Mouse (Mus musculus): ENCODE results near the gene Scgb1a1. TPM values are rescaled to one million over a fixed set of nuclear protein-coding genes. Genes with fewer than 3 reads are reported as not detected.
A peak's percentile ranks its signal among the peaks of the same experiment; 100 is the strongest.

Scgb1a1 gene
- polyA plus RNA-seq, 1 experiment from 2014 or later = not detected

DNA sequence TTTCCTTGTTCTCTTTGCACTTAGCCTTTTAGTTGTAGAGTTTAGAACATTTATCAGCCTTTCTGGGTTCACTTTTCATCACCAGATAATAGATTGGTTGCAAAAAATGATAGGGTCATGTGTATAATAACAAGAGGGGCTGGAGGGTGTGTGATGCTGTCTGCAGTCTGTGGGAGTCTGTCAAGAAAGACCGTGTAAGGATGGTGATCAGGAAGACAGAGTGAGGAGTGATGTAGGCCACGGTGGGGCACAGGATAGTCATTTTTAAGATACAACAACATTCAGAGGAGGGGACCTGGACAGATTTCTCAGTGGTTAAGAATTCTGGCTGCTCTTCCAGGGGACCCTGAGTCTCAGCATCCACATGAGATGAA is 15.6 kb downstream of the Scgb1a1 start:
- DNase-seq (ENCODE audit: low spot score) = no peak
- 51% methylated on average over 2 of the region's 2 CpGs for WGBS
- Histone ChIP-seq H3K9me3 (no peaks in the 10 kb centered on the region), H3K36me3 (no peaks in the 10 kb centered on the region), H3K4me3 (no peak overlapping the region), H3K27ac (peak overlapping the region; percentile 43; the same call in 1 of the 2 replicates), H3K4me1 (peaks cover 36% of the 10 kb centered on the region), H3K27me3 (ENCODE audit: insufficient read depth, poor library complexity, severe bottlenecking) (no peaks in the 10 kb centered on the region)

DNA sequence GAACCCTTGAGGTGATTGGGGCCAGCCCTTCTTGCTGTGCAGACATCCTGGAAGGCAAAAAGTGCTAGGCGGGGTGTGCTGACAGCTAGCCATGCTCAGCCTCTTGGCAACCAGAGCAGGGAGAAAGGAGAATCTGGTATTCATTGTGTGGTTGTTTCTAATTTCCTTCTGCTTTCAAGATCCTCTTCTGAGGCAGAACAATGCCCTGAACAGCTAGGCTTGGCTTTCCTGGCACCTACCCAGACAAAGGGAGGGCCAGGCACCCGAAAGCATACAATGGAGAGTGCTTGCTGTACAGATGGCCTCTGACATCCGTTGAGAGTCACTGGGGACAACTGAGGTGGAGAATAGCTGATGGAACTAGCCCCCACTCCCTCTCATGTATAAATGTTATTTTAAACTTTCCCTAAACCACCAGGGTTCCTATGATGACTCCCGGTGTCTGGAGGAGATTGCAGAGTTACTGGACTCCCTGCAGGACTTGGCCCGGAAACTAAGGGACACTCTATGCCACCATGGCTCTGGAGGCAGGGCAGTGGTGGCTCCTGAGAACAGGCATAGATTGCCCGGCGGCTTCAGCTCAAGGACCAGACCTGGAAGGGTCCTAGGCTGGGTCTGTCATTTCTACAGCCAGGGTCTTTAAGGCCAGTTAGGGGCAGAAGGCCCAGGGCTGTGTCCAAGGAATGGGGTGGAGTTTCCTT is 16.2 kb downstream of the Scgb1a1 start:
- H3K36me3 ChIP-seq = no peaks in the 10 kb centered on the region
- no peak for DNase-seq (ENCODE audit: low spot score)
- no peak overlapping the region for H3K4me3 ChIP-seq
- peak overlapping the region; percentile 43 for H3K27ac ChIP-seq
- WGBS = 60% methylated on average over 7 of the region's 7 CpGs
- H3K9me3 ChIP-seq = no peaks in the 10 kb centered on the region
- peaks cover 36% of the 10 kb centered on the region for H3K4me1 ChIP-seq
- H3K27me3 ChIP-seq (ENCODE audit: insufficient read depth, poor library complexity, severe bottlenecking) = no peaks in the 10 kb centered on the region

DNA sequence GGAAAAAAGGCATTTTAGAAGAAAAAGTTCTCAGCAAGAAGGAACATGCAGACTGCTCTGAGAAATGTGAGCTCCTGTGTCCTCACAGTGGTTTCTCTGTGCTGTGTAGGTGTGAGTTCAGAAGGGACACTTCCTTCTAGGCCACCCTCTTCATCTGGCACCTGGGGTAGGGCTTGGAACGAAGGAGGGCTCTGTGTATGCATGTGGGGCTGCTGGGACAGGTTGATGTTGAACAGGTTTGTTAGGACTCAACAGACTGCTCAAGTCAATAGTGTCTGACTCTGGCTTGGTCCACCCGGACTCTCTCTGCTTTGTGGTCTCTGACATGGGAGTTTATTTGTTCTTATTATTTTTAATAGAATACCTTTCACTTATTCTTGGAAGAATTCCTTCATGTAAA is 17.4 kb downstream of the Scgb1a1 start:
- Histone ChIP-seq H3K4me1 (peaks cover 36% of the 10 kb centered on the region), H3K4me3 (no peak overlapping the region), H3K36me3 (no peaks in the 10 kb centered on the region), H3K27ac (no peak overlapping the region), H3K27me3 (ENCODE audit: insufficient read depth, poor library complexity, severe bottlenecking) (no peaks in the 10 kb centered on the region), H3K9me3 (no peaks in the 10 kb centered on the region)
- 71% methylated on average over 2 of the region's 2 CpGs for WGBS
- no peak for DNase-seq (ENCODE audit: low spot score)

DNA sequence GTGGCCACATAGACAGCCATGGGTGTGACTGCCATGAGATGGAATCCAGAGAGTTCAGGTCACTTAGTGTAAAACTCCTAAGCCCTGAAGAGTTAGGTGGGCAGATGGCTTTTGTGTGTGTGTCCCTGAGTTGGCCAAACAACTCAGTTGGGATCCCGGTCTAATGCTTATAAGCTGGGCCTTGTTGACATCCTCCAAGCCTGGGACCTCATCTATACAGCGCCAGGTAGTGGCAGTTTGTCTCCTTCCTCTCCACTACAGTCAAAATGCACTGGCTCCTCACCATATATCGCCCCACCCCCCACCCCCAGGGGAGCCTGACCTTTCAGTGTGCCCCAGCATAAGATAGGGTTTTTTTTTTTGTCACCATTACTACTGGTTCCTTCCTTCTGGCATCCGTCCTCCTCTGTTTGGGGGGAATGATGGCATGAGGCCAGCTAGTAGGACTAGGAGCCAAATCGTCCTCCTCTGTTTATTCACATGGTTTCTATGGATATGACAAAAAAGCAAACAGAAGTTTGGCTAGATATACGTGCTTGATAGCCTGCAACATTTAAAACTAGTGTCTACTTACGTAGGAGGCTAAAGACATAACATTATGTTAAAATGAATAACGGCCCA is 18.0 kb downstream of the Scgb1a1 start:
- no peaks in the 10 kb centered on the region for H3K27me3 ChIP-seq (ENCODE audit: insufficient read depth, poor library complexity, severe bottlenecking)
- no peak for DNase-seq (ENCODE audit: low spot score)
- 70% methylated on average over 8 of the region's 8 CpGs for WGBS
- no peak overlapping the region for H3K27ac ChIP-seq
- no peaks in the 10 kb centered on the region for H3K36me3 ChIP-seq
- H3K9me3 ChIP-seq = no peaks in the 10 kb centered on the region
- peaks cover 36% of the 10 kb centered on the region for H3K4me1 ChIP-seq
- H3K4me3 ChIP-seq = no peak overlapping the region

DNA sequence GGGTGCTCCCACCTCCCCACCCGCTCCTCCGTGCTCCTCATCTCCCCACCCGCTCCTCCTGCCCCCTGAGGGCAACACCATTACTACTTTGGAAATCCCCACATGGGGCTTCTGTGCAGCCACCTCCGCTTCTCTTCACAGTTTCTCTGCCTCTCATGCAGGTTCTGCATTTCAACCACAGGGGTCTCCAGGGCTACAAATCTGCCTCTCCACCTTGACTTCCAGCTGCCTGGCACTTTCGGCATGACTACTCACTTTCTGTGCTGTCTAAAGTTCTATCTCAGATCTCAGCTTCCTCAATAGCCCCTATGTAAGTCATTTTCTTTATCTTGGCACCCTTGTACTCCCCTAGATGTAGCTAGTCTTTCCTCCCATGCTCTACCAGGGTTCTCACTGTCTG is 20.5 kb downstream of the Scgb1a1 start:
- H3K4me1 ChIP-seq = peaks cover 23% of the 10 kb centered on the region

DNA sequence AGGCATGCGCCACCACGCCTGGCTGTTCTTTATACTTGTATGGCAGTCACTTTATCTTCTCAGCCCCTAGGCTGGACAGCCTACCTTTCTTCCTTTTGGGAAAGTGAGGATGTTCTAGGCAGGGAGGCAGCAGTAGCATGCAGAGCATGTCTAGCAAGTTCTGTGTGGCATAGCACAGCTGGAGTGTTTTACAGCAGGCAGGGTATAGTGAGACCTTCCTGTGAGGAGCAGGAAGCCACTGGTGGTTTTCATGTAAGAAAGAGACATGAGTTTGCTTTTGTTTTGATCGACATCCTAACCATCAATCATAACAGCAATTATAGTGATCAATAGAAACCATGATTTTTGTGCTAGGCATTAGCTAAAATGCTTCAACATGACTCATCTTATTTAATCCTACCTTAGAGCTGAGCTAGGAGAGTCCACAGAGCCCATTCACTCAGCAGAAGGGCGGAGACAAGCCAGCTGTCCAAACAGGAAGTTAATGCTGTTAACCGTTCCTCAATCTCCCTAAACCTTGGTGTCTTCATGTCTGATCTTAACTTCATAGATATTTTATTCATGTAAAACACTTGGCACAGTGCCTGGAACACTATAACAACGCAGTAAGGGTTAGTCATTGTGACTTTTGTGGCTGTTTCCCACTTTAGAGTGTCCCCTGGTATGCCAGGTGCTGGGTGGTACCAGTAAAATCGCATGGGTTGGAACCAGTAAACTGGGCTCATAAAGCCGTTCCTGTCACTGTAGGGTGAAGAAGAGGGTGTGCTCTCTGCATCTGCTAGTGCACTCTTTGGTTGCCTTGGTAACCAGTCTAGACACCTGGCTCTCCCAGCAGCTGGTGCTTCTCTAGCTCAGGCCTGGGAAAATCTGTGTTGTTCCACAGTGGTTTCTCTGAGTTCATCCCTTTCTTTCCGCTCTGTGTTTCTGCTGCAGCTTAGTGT is 21.9 kb downstream of the Scgb1a1 start:
- Histone ChIP-seq H3K9me3 (no peaks in the 10 kb centered on the region), H3K27ac (no peak overlapping the region), H3K27me3 (ENCODE audit: insufficient read depth, poor library complexity, severe bottlenecking) (no peaks in the 10 kb centered on the region), H3K4me3 (no peak overlapping the region), H3K36me3 (no peaks in the 10 kb centered on the region), H3K4me1 (peaks cover 18% of the 10 kb centered on the region)
- DNase-seq (ENCODE audit: low spot score) = no peak
- WGBS = 63% methylated on average over 9 of the region's 9 CpGs

More for the DNA sequence above, 20.5 kb downstream of the Scgb1a1 start:
- Histone ChIP-seq H3K36me3 (no peaks in the 10 kb centered on the region), H3K9me3 (no peaks in the 10 kb centered on the region), H3K4me3 (no peak overlapping the region), H3K27me3 (ENCODE audit: insufficient read depth, poor library complexity, severe bottlenecking) (no peaks in the 10 kb centered on the region), H3K27ac (no peak overlapping the region)
- DNase-seq (ENCODE audit: low spot score) = no peak
- WGBS = 70% methylated on average over 5 of the region's 5 CpGs

DNA sequence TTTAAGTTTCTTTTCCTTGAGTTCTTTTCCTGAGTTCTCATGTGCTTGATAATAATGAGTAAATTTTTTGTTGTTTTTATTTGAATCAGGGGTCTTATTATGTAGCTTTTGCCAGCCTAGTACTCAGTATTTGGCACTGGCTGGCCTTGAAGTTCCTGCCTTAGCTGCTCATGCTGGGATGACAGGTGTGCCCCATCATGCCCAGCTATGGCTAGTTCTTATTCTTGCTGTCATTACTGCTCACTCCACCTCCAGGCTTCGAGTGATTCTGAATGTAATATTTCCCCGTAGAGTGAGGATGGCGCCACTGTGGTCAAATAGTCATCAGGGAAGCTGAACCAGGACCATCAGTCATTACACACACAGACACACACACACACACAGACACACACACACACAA is 23.9 kb downstream of the Scgb1a1 start:
- Histone ChIP-seq H3K9me3 (no peaks in the 10 kb centered on the region), H3K36me3 (no peaks in the 10 kb centered on the region), H3K27me3 (ENCODE audit: insufficient read depth, poor library complexity, severe bottlenecking) (no peaks in the 10 kb centered on the region), H3K27ac (no peak overlapping the region), H3K4me3 (no peak overlapping the region), H3K4me1 (peaks cover 6% of the 10 kb centered on the region; the same call in 1 of the 2 replicates)
- WGBS = 86% methylated on average over 3 of the region's 3 CpGs
- no peak for DNase-seq (ENCODE audit: low spot score)

DNA sequence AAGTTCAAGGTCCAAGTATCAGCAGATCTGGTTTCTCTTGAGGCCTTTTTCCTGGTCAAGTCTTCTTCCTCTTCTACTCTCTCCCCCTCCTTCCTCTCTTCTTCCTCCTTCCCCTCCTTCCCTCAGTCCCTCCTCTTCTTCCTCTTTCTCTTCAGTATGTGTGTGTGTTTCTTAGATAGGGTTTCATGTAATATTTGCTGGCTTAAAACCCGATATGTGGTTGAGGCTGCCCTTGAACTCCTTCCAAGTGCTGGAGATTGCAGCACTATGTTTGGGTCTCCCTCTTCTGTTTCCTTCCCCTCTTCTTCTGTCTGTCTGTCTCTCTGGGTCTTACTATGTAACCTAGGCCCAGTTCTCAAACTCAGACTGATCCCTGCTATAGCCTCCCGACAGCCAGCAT is 24.9 kb downstream of the Scgb1a1 start:
- no peak for DNase-seq (ENCODE audit: low spot score)
- Histone ChIP-seq H3K27me3 (ENCODE audit: insufficient read depth, poor library complexity, severe bottlenecking) (no peaks in the 10 kb centered on the region), H3K9me3 (no peaks in the 10 kb centered on the region), H3K27ac (no peak overlapping the region), H3K4me1 (peaks cover 6% of the 10 kb centered on the region; the same call in 1 of the 2 replicates), H3K4me3 (no peak overlapping the region), H3K36me3 (no peaks in the 10 kb centered on the region)
- WGBS = 79% methylated on average over 2 of the region's 2 CpGs

DNA sequence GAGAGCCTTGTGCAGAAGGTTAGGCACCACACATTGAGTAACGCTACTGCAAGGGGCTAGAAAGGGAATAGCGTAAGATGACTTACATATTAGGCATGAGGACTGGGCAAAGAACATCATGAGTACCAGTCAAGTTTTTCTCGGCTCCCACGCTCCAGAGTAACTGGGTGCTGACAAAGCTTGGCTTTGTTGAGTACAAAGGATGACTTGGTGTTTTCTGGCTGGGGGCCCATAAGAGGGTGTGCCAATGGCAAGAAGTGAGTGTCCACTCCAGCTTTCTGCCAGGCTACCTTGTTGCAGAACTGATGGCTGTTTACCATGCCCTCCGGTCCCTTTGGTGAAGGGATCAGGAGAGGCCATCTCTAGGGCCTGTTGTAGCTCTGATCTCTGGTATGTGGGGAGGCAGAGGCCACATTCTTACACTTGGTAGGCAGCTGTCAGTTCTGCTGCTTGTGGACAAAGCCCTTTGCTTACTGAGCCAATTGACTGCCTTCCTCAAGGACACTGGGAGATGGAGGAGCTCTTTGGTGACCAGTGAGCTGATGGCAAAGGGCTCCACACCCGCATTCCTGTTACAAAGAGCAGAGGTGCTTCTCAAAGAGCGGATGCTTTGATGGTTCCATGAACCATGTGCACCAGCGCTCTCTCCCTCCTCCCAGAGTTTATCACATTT is 26.4 kb downstream of the Scgb1a1 start:
- no peak for DNase-seq (ENCODE audit: low spot score)
- 83% methylated on average over 8 of the region's 8 CpGs for WGBS
- H3K9me3 ChIP-seq = no peaks in the 10 kb centered on the region
- no peaks in the 10 kb centered on the region for H3K36me3 ChIP-seq
- peaks cover 6% of the 10 kb centered on the region; the same call in 1 of the 2 replicates for H3K4me1 ChIP-seq
- H3K4me3 ChIP-seq = no peak overlapping the region
- H3K27me3 ChIP-seq (ENCODE audit: insufficient read depth, poor library complexity, severe bottlenecking) = no peaks in the 10 kb centered on the region
- H3K27ac ChIP-seq = no peak overlapping the region

DNA sequence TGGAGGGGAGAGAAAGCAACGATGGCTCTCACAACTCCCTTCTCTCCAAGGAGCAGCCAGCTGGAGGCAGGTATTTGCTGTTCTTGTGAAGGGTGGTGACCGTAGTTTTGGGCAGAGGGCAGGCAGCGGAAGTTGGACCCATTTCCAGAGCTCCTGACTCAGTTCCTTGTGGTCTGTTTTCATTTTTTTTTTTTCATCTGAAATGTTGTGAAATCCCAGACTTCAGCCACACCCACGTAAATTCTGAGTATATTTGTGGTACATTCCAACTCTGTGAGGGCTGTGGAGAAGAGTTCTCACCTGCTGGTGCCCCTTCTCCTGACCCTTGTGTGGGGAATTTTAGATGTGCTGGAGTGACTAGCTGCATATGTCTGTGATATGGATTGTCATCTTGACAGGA is 27.7 kb downstream of the Scgb1a1 start:
- Histone ChIP-seq H3K36me3 (no peaks in the 10 kb centered on the region), H3K4me1 (peaks cover 6% of the 10 kb centered on the region; the same call in 1 of the 2 replicates), H3K4me3 (no peak overlapping the region), H3K9me3 (no peaks in the 10 kb centered on the region), H3K27me3 (ENCODE audit: insufficient read depth, poor library complexity, severe bottlenecking) (no peaks in the 10 kb centered on the region), H3K27ac (no peak overlapping the region)
- 83% methylated on average over 4 of the region's 4 CpGs for WGBS
- DNase-seq (ENCODE audit: low spot score) = no peak

DNA sequence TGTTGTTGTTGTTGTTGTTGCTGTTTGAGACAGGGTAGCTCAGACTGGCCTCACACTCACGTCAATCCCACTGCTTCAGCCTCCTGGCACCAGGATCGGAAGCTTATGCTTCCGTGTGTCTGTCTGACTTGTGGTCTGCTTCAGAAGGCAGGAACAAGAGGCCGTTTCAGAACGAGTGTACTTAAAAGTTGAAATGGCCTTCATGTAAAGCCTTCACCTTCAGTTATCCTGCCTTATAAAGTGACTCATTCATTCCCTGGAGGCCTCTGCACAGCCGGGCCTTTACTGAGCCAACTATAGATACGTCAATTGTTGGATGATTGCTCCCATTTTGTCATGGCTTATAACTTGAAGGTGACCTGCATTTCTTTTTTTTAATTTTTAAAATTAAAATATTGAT is 28.4 kb downstream of the Scgb1a1 start:
- WGBS = 80% methylated on average over 7 of the region's 7 CpGs
- no peak for DNase-seq (ENCODE audit: low spot score)
- H3K4me1 ChIP-seq = peaks cover 6% of the 10 kb centered on the region; the same call in 1 of the 2 replicates
- H3K27me3 ChIP-seq (ENCODE audit: insufficient read depth, poor library complexity, severe bottlenecking) = no peaks in the 10 kb centered on the region
- no peaks in the 10 kb centered on the region for H3K36me3 ChIP-seq
- no peak overlapping the region for H3K4me3 ChIP-seq
- H3K27ac ChIP-seq = no peak overlapping the region
- no peaks in the 10 kb centered on the region for H3K9me3 ChIP-seq

DNA sequence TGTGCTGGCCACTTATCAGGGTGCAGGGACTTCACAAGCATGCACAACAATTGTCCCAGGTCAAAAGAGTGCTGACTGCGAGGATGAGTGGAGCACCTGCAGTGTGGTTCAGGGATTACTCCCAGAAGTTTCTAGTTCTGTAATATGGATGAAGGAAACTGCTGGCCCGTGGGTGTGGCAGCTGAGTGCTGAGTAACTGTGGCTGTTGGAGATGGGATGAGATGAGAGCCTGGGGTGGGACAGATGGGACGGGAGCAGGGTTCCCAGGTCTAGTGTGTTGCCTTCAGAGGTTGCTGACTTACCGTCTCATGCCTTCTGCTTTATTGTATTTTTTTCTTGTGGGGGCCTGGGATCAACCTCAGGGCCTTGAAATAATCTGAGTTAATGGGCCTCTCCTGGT is 28.8 kb downstream of the Scgb1a1 start:
- DNase-seq (ENCODE audit: low spot score) = no peak
- Histone ChIP-seq H3K27ac (no peak overlapping the region), H3K9me3 (no peaks in the 10 kb centered on the region), H3K4me3 (no peak overlapping the region), H3K4me1 (peaks cover 6% of the 10 kb centered on the region; the same call in 1 of the 2 replicates), H3K27me3 (ENCODE audit: insufficient read depth, poor library complexity, severe bottlenecking) (no peaks in the 10 kb centered on the region), H3K36me3 (no peaks in the 10 kb centered on the region)
- WGBS = 78% methylated on average over 4 of the region's 4 CpGs
